Mouse (Mus musculus) liver, embryonic 14.5 days (tissue): Measurements from ENCODE around the gene Gria1.

Experiments
- CTCF ChIP-seq: IDR thresholded peaks from 2 replicates; pipeline ENCODE4 v1.5.1; 2016; ENCODE audit warnings: antibody characterized with exemption, low read depth, control low read depth
- EP300 ChIP-seq: IDR thresholded peaks from 2 replicates; pipeline ENCODE4 v1.6.1; 2016; ENCODE audit warnings: antibody characterized with exemption, low read depth

GRCm38 (mm10) chr11:57184216-57184615, 173.0 kb downstream of the Gria1 start:
- TF ChIP-seq CTCF (no peak), EP300 (no peak)
